Mouse (Mus musculus): ENCODE data around the gene Cpped1.

Cpped1 gene

DNA sequence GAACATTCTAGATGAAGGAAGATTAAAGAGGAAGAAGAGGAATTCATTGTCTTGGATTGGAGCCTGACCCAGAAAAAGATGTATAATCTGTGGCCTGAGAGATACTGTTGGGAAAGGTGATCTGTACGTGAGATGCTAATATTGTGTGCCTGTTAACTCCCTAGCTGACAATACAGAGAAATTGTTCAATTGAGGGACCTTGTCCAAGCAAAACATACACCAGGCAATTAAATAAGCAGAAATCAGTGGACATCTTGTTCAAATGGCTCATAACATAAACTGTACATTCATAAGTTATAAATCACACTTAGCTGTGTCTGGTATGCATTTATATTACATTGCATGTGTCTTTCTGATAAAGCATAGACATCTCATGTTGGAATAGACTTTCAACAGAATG lies 134.9 kb downstream of the Cpped1 start:
- DNase-seq (ENCODE audit: extremely low spot score, low read depth, low spot score), result no peak

DNA sequence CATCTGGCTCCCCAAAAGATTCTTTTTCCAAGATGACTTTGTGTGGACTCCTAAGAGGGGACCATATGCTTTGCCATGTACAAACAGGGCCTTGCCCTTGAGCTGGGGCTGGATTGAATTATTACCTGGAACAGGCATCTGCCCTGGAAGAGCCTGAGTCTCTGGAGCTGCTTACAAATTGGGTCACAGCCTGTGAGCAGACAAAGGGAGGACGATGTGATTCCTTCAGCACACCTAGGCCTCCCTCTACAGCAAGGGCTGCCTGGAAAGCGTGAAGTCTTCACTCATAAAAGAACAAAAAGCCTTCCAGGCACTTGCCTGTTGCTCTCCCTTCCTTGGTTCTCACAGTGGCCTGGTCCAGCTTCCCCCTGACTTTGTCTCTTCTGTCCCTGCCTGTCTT lies 136.9 kb downstream of the Cpped1 start:
- DNase-seq (ENCODE audit: extremely low spot score, low read depth, low spot score), result no peak

- DNase-seq (ENCODE audit: extremely low spot score, low read depth, low spot score), result no peak
Measured at GRCm38 (mm10) chr16:11757951-11758350, 151.3 kb downstream of the Cpped1 start.

GRCm38 (mm10) chr16:11757471-11757870 lies 151.8 kb downstream of the Cpped1 start:
- DNase-seq (ENCODE audit: extremely low spot score, low read depth, low spot score), result no peak

DNA sequence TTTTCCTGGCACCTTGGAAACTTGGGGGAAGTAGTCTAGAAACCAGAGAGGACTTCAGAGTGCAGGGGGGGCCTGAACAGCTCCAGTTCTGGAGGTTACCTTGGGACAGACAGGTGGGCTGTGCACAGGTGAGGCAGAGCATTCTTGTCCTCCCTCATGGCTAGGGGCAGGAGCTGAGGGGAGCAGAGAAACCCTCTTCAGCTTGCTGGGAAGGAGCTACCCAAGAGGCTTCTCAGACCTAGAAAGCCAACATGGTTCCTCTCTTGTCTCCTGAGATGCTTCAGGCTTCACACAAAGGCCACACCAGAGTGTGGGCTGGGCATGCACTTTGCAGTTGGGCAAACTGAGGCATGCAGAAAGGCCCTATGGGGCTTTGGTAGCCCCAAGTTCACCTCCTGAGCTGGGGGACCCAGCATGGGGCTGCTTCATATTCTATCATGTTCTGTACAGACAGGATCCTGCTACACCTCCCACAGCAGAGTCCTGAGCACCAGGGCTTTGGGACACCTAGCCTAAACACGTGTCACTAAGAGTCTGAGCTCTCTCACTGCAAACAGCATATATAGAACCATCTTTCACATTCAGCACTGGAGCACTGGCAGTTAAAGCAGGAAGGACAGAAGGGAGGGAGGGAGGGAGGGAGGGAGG lies 152.5 kb downstream of the Cpped1 start:
- no peak for DNase-seq (ENCODE audit: extremely low spot score, low read depth, low spot score)

- no peak for DNase-seq (ENCODE audit: extremely low spot score, low read depth, low spot score)
Measured at GRCm38 (mm10) chr16:11755281-11756066, 153.8 kb downstream of the Cpped1 start.

GRCm38 (mm10) chr16:11754136-11754535 lies 155.1 kb downstream of the Cpped1 start:
- no peak for DNase-seq (ENCODE audit: extremely low spot score, low read depth, low spot score)

Measured in hindlimb bud, embryonic 11.5 days (tissue).